Mouse (Mus musculus) heart, embryonic 10.5 days (tissue): ENCODE results near the gene Fgfrl1. TPM values are rescaled to one million over a fixed set of nuclear protein-coding genes. Genes with fewer than 3 reads are reported as not detected.
A peak's percentile ranks its signal among the peaks of the same experiment; 100 is the strongest.

Experiments used
- DNase-seq: peaks from one replicate; pipeline ENCODE4 v3.0.0-alpha.2; 2017; ENCODE audit warnings: low spot score
- H3K27ac ChIP-seq: fragments of 300-500 bp; sonication (generic); 2 replicates; pipeline ENCODE4 v1.5.1; 2016; ENCODE audit warnings: mild to moderate bottlenecking
- H3K27me3 ChIP-seq: fragments of 300-500 bp; sonication (generic); 2 replicates; pipeline ENCODE4 v1.6.1; 2016; ENCODE audit warnings: mild to moderate bottlenecking; ENCODE audit not compliant: poor library complexity, insufficient read depth, severe bottlenecking
- H3K36me3 ChIP-seq: fragments of 300-500 bp; sonication (generic); 2 replicates; pipeline ENCODE4 v1.6.1; 2016; ENCODE audit warnings: mild to moderate bottlenecking, moderate library complexity
- H3K4me1 ChIP-seq: fragments of 300-500 bp; sonication (generic); 2 replicates; pipeline ENCODE4 v1.6.1; 2016; ENCODE audit warnings: mild to moderate bottlenecking
- H3K4me3 ChIP-seq: fragments of 300-500 bp; sonication (generic); 2 replicates; pipeline ENCODE4 v1.5.1; 2016; ENCODE audit warnings: mild to moderate bottlenecking, moderate library complexity
- H3K9me3 ChIP-seq: fragments of 300-500 bp; sonication (generic); 2 replicates; pipeline ENCODE4 v1.6.1; 2016; ENCODE audit warnings: mild to moderate bottlenecking, moderate library complexity
- WGBS: fragments of 180-500 bp; shearing (Covaris S2); methylation state at CpG from one replicate; pipeline ENCODE4 v1.1.7; 2016; 5-methylcytosine and 5-hydroxymethylcytosine counted together
- polyA plus RNA-seq: library from polyadenylated mRNA; unstranded; fragments of >200 nt; fragmentation: Nextera tagmentation; extraction: Ambion mirVana; gene quantifications from 2 replicates; pipeline ENCODE4 v1.2.1, GENCODE M21; 2016

The Fgfrl1 gene
- polyA plus RNA-seq, 1 experiment from 2014 or later: 31.3 TPM

DNA sequence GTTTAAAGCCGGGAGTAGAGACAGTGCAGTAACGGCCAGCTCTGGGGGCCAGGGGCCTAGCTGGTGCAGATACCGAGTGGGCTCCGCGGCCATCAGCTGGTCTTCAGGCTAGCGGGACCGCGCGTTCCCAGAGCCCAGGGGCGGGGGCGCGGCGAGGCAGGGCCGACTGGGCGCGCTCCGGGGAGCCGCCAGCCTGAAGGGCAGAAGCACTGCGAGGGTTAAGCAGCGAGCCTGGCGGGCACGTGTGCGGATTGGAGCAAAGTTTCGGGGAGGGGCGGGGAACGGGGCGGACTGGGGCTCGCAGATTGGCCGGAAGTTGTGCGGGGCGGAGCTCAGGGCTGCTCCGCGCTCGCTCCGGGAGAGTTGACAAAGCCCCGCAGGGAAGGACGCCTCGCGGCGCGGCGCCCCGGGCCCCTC lies 1.7 kb downstream of the Fgfrl1 start:
- under 1% methylated on average over 43 of the region's 43 CpGs for WGBS
- DNase-seq: peak; percentile 99
- Histone ChIP-seq H3K36me3 (peaks cover 4% of the 10 kb centered on the region; the same call in 1 of the 2 replicates), H3K4me1 (peaks cover 54% of the 10 kb centered on the region), H3K27me3 (peaks cover 5% of the 10 kb centered on the region; the same call in 1 of the 2 replicates), H3K4me3 (peak overlapping the region; percentile 96), H3K9me3 (no peaks in the 10 kb centered on the region), H3K27ac (peak overlapping the region; percentile 91)

GRCm38 (mm10) chr5:108694352-108695261 lies 2.4 kb downstream of the Fgfrl1 start:
- peaks cover 5% of the 10 kb centered on the region; the same call in 1 of the 2 replicates for H3K27me3 ChIP-seq
- peak overlapping the region; percentile 91 for H3K27ac ChIP-seq
- H3K4me1 ChIP-seq: peaks cover 61% of the 10 kb centered on the region
- peaks cover 7% of the 10 kb centered on the region; the same call in 1 of the 2 replicates for H3K36me3 ChIP-seq
- DNase-seq: peak; percentile 86
- under 1% methylated on average over 95 of the region's 99 CpGs for WGBS
- H3K4me3 ChIP-seq: peak overlapping the region; percentile 96
- no peaks in the 10 kb centered on the region for H3K9me3 ChIP-seq

DNA sequence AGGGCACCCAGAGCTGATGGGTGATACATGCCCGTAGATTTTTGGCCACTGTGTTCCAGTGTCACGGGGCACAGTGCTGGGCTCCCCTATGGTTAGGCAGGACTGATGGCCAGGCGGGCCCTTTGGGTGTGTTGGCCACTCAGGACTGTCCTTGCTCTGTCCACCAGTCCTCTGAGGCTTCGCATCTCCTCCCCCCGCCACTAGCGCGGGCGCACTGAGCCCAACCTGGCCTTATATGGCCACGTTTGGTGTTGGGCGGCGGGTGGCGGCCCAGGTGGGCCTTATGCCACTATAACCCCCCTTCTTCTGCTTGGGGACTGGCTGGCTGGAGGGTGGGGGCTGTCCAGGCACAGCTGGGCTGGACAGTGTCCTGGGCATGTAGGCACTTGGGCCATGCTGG lies 3.7 kb downstream of the Fgfrl1 start:
- Histone ChIP-seq H3K4me1 (peaks cover 74% of the 10 kb centered on the region), H3K4me3 (peak overlapping the region; percentile 96; the same call in 1 of the 2 replicates), H3K27me3 (peaks cover 5% of the 10 kb centered on the region; the same call in 1 of the 2 replicates), H3K27ac (peak overlapping the region; percentile 36), H3K9me3 (no peaks in the 10 kb centered on the region), H3K36me3 (peaks cover 7% of the 10 kb centered on the region; the same call in 1 of the 2 replicates)
- 92% methylated on average over 10 of the region's 12 CpGs for WGBS
- no peak for DNase-seq

DNA sequence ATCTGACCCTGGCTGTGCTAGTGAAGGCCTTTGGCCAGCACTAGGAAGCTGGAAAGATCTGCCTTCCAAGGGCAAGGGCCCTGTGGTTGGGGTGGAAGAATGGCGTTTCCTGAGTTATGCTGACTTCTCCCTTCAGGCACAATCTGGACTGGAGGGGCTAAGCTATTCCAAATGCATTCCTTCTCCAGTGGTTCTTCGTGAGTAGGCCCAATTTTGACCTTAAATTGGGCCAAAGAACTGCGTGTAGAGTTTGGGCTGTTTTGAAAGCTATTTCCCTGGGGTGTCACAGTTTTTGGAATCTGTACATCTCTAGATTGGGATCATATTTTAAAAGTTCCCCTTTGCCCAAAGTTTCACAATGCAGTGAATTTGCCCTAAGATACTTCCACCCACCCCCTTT lies 4.4 kb downstream of the Fgfrl1 start:
- Histone ChIP-seq H3K4me1 (peaks cover 81% of the 10 kb centered on the region), H3K27ac (peak overlapping the region; percentile 36; the same call in 1 of the 2 replicates), H3K4me3 (no peak overlapping the region), H3K27me3 (peaks cover 5% of the 10 kb centered on the region; the same call in 1 of the 2 replicates), H3K36me3 (peaks cover 7% of the 10 kb centered on the region; the same call in 1 of the 2 replicates), H3K9me3 (no peaks in the 10 kb centered on the region)
- WGBS: 80% methylated on average over 3 of the region's 3 CpGs
- DNase-seq: no peak

DNA sequence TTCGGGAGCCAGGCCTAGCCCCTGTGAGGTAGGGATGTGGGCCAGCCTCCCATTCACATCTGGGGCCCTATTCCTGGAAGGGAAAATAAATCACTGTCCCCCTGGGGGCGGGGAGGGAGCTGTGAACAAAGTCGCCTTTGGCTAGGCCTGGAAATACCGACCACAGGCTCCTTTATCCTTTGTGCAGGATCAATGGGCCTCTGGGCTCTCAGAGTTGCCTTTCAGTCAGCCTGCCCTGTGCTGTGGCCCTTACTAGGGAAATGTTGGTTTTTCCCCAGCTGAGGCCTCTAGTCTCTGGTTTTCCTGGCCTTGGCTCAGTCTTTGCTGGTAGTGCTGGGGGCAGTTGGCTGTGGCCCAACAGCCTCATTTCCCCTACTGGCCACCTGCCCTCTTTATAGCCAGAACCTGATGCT lies 5.2 kb downstream of the Fgfrl1 start:
- Histone ChIP-seq H3K27me3 (peaks cover 5% of the 10 kb centered on the region; the same call in 1 of the 2 replicates), H3K36me3 (peaks cover 10% of the 10 kb centered on the region; the same call in 1 of the 2 replicates), H3K27ac (peak overlapping the region; percentile 26; the same call in 1 of the 2 replicates), H3K9me3 (no peaks in the 10 kb centered on the region), H3K4me3 (no peak overlapping the region), H3K4me1 (peaks cover 80% of the 10 kb centered on the region)
- no peak for DNase-seq
- WGBS: 57% methylated on average over 4 of the region's 4 CpGs

DNA sequence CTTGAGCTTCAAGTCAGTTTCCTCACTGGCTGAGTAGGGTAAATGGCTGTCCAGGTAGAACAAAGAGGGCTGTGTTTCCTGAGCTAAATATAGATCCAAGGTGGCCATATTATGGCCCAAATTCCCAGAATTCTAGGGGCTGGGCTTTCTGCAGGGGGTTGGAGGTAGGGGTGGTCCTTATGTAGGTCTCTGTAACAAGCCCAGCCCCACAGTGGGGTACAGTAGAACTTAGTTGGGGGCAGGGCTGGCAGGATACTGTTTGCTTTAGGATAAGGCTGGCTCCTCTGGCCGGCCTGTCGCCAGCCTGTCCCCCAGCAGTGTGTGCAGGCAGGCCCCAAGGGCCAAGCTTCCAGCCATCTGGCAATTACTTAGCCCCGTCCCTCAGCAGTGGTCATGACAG lies 8.2 kb downstream of the Fgfrl1 start:
- Histone ChIP-seq H3K27ac (peak overlapping the region; percentile 65; the same call in 1 of the 2 replicates), H3K9me3 (no peaks in the 10 kb centered on the region), H3K27me3 (no peaks in the 10 kb centered on the region; the same call in 1 of the 2 replicates), H3K4me1 (peaks cover 88% of the 10 kb centered on the region), H3K4me3 (no peak overlapping the region), H3K36me3 (peaks cover 28% of the 10 kb centered on the region)
- WGBS: 17% methylated on average over 3 of the region's 3 CpGs
- DNase-seq: no peak

DNA sequence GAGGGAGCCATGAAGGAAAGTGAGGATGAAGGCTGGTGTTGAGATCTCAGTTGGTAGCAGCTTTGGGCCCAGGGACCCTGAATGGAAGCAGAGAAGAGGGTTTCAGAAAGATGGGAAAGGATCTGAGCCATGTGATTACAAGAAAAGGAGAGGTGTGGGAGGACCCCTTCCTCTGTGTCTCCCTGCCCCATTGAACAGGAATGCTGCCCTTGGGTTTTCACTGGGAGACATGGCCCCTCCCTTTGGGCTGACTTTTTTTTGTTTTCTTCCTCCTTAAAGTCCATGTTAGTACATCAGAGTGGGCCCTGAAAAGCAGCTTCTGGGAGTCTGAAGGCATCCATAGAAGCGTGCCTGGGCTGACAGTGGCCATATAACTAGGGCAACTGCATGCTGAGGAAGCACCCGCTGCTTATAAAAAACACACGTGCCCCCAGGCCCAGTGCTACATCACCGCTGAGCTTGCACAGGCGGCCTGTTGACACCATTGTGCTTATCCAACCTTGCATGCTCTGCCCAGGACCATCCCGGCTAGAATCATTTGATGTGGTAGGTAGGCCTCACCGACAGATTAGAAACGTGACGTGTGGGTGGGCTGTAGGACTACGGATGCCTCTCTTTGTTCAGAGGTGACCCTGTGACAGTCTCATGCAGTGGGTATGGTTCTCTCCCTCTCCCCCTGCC lies 9.3 kb downstream of the Fgfrl1 start:
- Histone ChIP-seq H3K27ac (0 out of 2 replicates have a peak overlapping the region, but pooled peaks have one; percentile 65), H3K36me3 (peaks cover 39% of the 10 kb centered on the region), H3K27me3 (no peaks in the 10 kb centered on the region), H3K4me3 (no peak overlapping the region), H3K9me3 (no peaks in the 10 kb centered on the region), H3K4me1 (peaks cover 77% of the 10 kb centered on the region)
- 71% methylated on average over 10 of the region's 10 CpGs for WGBS
- no peak for DNase-seq

DNA sequence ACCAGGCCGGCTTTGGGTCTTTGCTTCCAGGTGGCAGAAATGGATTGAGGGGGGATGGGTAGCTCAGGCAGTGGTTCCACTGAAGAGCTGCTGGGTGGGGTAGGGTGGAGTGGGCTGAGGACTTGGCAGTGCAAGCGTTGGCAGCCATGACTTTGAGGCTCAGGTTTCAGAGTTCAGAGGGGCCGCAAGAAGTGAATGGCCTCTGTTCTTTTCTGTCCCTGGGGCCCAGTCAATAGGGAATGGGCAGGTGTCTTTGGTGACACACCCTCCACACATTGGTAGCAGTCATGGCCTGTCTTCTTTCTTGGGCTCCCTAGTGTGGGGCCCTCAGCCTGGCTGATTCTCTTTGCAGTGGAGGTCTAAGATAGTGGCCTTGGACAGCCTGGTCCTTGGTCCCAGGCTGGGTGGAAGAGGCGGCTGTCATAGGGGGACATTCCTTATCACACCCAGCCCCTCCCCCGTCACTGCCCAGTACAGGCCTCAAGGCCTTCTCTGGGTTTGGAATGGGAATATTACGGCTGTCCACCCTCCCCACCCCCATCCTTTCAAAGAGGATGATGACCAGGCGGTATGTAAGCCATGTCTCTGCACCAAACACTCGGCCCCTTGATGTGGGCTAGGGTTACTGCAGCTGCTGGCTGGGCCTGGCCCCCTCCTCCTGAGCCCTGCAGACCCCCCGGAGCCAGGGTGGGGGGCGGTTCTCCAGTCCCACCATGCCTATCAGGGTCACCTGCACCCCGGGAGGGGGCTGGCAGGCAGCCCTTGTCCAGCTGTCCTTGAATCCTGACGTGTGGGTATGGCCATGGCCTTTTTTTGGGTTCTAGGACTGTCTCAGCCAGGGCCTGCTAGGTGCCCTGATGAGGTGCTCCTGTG lies 11.8 kb downstream of the Fgfrl1 start:
- WGBS: 64% methylated on average over 12 of the region's 12 CpGs
- H3K4me1 ChIP-seq: peaks cover 61% of the 10 kb centered on the region
- H3K4me3 ChIP-seq: no peak overlapping the region
- H3K27me3 ChIP-seq: no peaks in the 10 kb centered on the region
- H3K36me3 ChIP-seq: peaks cover 54% of the 10 kb centered on the region
- H3K9me3 ChIP-seq: no peaks in the 10 kb centered on the region
- peak; percentile 78 for DNase-seq
- H3K27ac ChIP-seq: peak overlapping the region; percentile 72

DNA sequence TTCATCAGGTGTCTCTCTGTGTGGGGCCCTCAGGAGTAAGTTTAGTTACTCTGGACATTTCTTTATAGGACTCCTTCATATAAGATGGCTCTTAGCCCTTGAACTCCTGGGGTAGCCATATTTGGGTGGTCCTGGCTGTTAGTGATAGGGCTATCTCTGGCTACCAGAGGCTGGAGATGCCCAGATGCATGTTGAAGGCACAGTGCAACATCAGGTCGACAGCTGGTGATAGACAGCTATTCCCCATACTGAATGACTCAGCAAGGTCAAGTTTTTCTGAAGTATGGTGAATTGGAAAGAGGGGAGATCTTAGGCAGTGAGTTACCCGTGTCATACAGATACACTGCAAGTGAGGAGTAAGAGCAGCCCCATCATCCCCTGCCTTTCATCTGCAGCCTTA lies 15.6 kb downstream of the Fgfrl1 start:
- H3K27ac ChIP-seq: no peak overlapping the region
- peaks cover 32% of the 10 kb centered on the region for H3K4me1 ChIP-seq
- no peak overlapping the region for H3K4me3 ChIP-seq
- H3K36me3 ChIP-seq: peaks cover 48% of the 10 kb centered on the region
- no peak for DNase-seq
- H3K9me3 ChIP-seq: no peaks in the 10 kb centered on the region
- 59% methylated on average over 2 of the region's 2 CpGs for WGBS
- no peaks in the 10 kb centered on the region for H3K27me3 ChIP-seq

DNA sequence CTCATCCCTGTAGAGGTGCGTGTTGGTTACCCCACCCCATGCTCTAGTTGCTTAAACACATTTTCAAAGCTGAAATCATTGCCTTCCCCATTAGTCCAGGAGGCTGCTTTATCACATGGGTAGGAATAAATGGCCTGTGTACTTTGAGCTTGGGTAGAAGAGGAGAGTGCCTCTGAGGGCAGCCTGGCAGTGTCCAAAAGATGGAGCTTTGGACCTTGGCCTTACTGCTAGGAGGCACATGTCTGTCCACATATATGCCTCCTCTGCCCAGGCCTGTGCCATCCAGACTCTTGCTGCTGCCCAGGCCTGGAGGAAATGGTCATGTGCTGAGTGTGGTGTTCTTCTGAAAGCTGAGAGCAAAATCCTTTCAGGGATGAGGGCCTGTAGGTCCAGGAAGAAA lies 16.2 kb downstream of the Fgfrl1 start:
- WGBS: 86% methylated on average over 1 of the region's 1 CpGs
- DNase-seq: no peak
- Histone ChIP-seq H3K9me3 (no peaks in the 10 kb centered on the region), H3K4me3 (no peak overlapping the region), H3K4me1 (peaks cover 26% of the 10 kb centered on the region), H3K36me3 (peaks cover 42% of the 10 kb centered on the region), H3K27ac (peak overlapping the region; percentile 32; the same call in 1 of the 2 replicates), H3K27me3 (no peaks in the 10 kb centered on the region)

- no peaks in the 10 kb centered on the region for H3K27me3 ChIP-seq
- H3K4me3 ChIP-seq: no peak overlapping the region
- 36% methylated on average over 6 of the region's 6 CpGs for WGBS
- H3K27ac ChIP-seq: peak overlapping the region; percentile 32; the same call in 1 of the 2 replicates
- H3K4me1 ChIP-seq: peaks cover 24% of the 10 kb centered on the region
- peak; percentile 90 for DNase-seq
- no peaks in the 10 kb centered on the region for H3K9me3 ChIP-seq
- H3K36me3 ChIP-seq: peaks cover 42% of the 10 kb centered on the region
Measured at GRCm38 (mm10) chr5:108708981-108709731, 17.0 kb downstream of the Fgfrl1 start.
